Comparison of ENCODE assay signal across 24 mouse cellular contexts in the genomic region with DNA sequence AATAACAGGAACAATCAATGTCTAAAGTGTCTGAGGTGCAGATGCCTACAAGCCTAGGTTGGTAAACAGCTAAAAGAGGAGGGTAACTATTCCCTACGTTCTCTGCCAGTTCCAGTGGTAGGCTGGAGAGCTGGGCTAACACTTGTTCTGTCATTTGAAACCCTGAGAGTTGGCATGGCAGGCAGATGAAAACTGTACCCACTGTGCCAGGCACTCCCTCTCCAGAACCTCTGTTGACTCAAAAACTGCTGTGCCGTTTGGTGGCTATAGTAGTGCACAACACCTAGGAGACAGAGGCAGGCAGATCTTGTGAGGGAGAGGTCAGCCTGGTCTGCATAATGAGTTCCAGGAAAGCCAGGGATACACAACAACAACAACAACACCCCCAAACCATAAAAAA. TPM values are rescaled to one million over a fixed set of nuclear protein-coding genes. Genes with fewer than 3 reads are reported as not detected.
DNase-seq lines count a peak whose midpoint lies in the region; ATAC-seq and TF ChIP-seq lines count a peak whose summit lies in the region.
"Had no signal": no experiment of that assay in that cellular context is flagged by ENCODE, and none has a peak within 500 bp of the region (broad histone marks: within the 10 kb centered on the region; RNA-seq: fewer than 3 reads in every experiment).

No protein-coding gene starts in this region.

- H3K9me3 ChIP-seq in heart, embryonic 10.5 days: no peaks in the 10 kb centered on the region
- H3K9me3 ChIP-seq: embryonic facial prominence, embryonic 13.5 days; forebrain, embryonic 13.5 days; hindbrain, embryonic 12.5 days; limb, embryonic 12.5 days; midbrain, embryonic 10.5 days; neural tube, embryonic 15.5 days had no signal

- DNase-seq in frontal cortex, adult 2 months (ENCODE audit: extremely low spot score in 1 of 2, low spot score in 1 of 2): no peak
- peak; percentile 36 to 41 for DNase-seq in heart, adult 9 months (ENCODE audit: low spot score in 2 of 2)
- no peak for DNase-seq in heart, embryonic 10.5 days (ENCODE audit: low spot score)
- peak; percentile 47 for DNase-seq in lung, postnatal 36 days
- DNase-seq in lung, adult 2 months: no peak
- no peak for DNase-seq in spleen, postnatal 10 days (ENCODE audit: low spot score in 2 of 2)
- DNase-seq: adrenal gland, postnatal 14 days; cerebellum, adult 2 months; cerebellum, postnatal 36 days; embryo, embryonic 11 days; kidney, postnatal 25 days; liver, postnatal 0 days had no signal

- ATAC-seq in frontal cortex, adult (ENCODE audit: low TSS enrichment): 0 out of 2 replicates have a peak, but pooled peaks have one; percentile 11
- ATAC-seq: CD4-positive, CD25-positive, alpha-beta regulatory T cell, adult 4 months; forebrain, embryonic 13.5 days; intestine, postnatal 0 days; liver, postnatal 0 days; midbrain, embryonic 16.5 days had no signal

- no peak for TF ChIP-seq CTCF in lung, adult 2 months (IDR thresholded peaks at IDR 0.05; ENCODE audit: insufficient read depth, low read length)

- TF ChIP-seq POLR2A in lung, adult 2 months (IDR thresholded peaks at IDR 0.05; ENCODE audit: borderline replicate concordance, extremely low read depth, low read depth, low read length): no peak

- 76% methylated on average over 2 of the region's 2 CpGs for WGBS in heart, embryonic 10.5 days
- WGBS in lung, adult 2 months: 65% methylated on average over 2 of the region's 2 CpGs

- H3K4me1 ChIP-seq in heart, embryonic 10.5 days: no peaks in the 10 kb centered on the region
- H3K4me1 ChIP-seq in lung, adult 2 months (ENCODE audit: control insufficient read depth, insufficient read depth, low read length): no peaks in the 10 kb centered on the region
- H3K4me1 ChIP-seq: embryonic facial prominence, embryonic 13.5 days; forebrain, embryonic 13.5 days; hindbrain, embryonic 12.5 days; limb, embryonic 12.5 days; midbrain, embryonic 10.5 days; neural tube, embryonic 15.5 days had no signal

- no peaks in the 10 kb centered on the region for H3K36me3 ChIP-seq in heart, embryonic 10.5 days
- H3K36me3 ChIP-seq: embryonic facial prominence, embryonic 13.5 days; hindbrain, embryonic 12.5 days; limb, embryonic 12.5 days; midbrain, embryonic 10.5 days; neural tube, embryonic 15.5 days had no signal

- H3K27me3 ChIP-seq in heart, embryonic 10.5 days (ENCODE audit: insufficient read depth, poor library complexity, severe bottlenecking): no peaks in the 10 kb centered on the region
- H3K27me3 ChIP-seq: embryonic facial prominence, embryonic 13.5 days; forebrain, embryonic 13.5 days; hindbrain, embryonic 12.5 days; limb, embryonic 12.5 days; neural tube, embryonic 15.5 days had no signal

- no peak overlapping the region for H3K4me3 ChIP-seq in heart, embryonic 10.5 days
- no peak overlapping the region for H3K4me3 ChIP-seq in lung, adult 2 months (replicated peaks; ENCODE audit: extremely low read depth, low read depth, low read length)
- H3K4me3 ChIP-seq: embryonic facial prominence, embryonic 13.5 days; erythroblast, embryonic 14.5 days; forebrain, embryonic 13.5 days; hindbrain, embryonic 12.5 days; limb, embryonic 12.5 days; midbrain, embryonic 10.5 days; neural tube, embryonic 15.5 days had no signal

- no peak overlapping the region for H3K27ac ChIP-seq in heart, embryonic 10.5 days
- H3K27ac ChIP-seq: embryonic facial prominence, embryonic 13.5 days; forebrain, embryonic 13.5 days; hindbrain, embryonic 12.5 days; limb, embryonic 12.5 days; macrophage; midbrain, embryonic 10.5 days; neural tube, embryonic 15.5 days had no signal

RNA-seq across cellular contexts. Expression of a gene that starts 16.5 kb away (rescaled TPM):
- 8.0 and 9.0 TPM in 2 replicates for polyA plus RNA-seq in frontal cortex, adult 2 months (2012; rRNA removed)
- polyA plus RNA-seq in heart, embryonic 10.5 days (2016; fragmentation: Nextera tagmentation; extraction: Ambion mirVana): 9.7 and 12.9 TPM in 2 replicates
- 0.38 and 0.82 TPM in 2 replicates for polyA plus RNA-seq in lung, adult 2 months (2012; rRNA removed)

RNA-seq across cellular contexts. Expression of a gene that starts 51.8 kb away (rescaled TPM):
- 371 and 407 TPM in 2 replicates for polyA plus RNA-seq in frontal cortex, adult 2 months (2012; rRNA removed)
- polyA plus RNA-seq in heart, embryonic 10.5 days (2016; fragmentation: Nextera tagmentation; extraction: Ambion mirVana): 296 and 533 TPM in 2 replicates
- polyA plus RNA-seq in lung, adult 2 months (2012; rRNA removed): 48.3 and 65.0 TPM in 2 replicates

Comparison
In these comparisons a context has a peak if more than half of its experiments do, and no peak if none do; other contexts are left out.
1. DNase-seq: peak in heart, adult 9 months (2 of 2) and lung, postnatal 36 days (single experiment); none in frontal cortex, adult 2 months (0 of 2), heart, embryonic 10.5 days (single experiment), lung, adult 2 months (single experiment) and spleen, postnatal 10 days (0 of 2).